Mouse (Mus musculus) cerebellum, adult 2 months (tissue): ENCODE data around the gene Usp20. TPM values are rescaled to one million over a fixed set of nuclear protein-coding genes. Genes with fewer than 3 reads are reported as not detected.
A peak's percentile ranks its signal among the peaks of the same experiment; 100 is the strongest.

Source experiments
- DNase-seq, 2 experiments: peaks; one replicate each; pipeline ENCODE4 v3.0.0; 2021
- H3K27ac ChIP-seq: fragments of 200-500 bp; 2 replicates; pipeline ENCODE4 v1.5.1; 2012; ENCODE audit warnings: low read length, control low read depth, inconsistent platforms; ENCODE audit not compliant: insufficient read depth
- H3K27me3 ChIP-seq: fragments of 200-500 bp; 2 replicates; pipeline ENCODE4 v1.6.1; 2012; ENCODE audit warnings: inconsistent platforms, mild to moderate bottlenecking, low read length, moderate library complexity; ENCODE audit not compliant: control insufficient read depth, insufficient read depth
- H3K4me1 ChIP-seq: fragments of 200-500 bp; 2 replicates; pipeline ENCODE4 v1.6.1; 2011; ENCODE audit warnings: low read length; ENCODE audit not compliant: control insufficient read depth, insufficient read depth
- H3K4me3 ChIP-seq: fragments of 200-500 bp; replicated peaks from 2 replicates; pipeline ENCODE3; 2011; ENCODE audit warnings: mild to moderate bottlenecking, low read depth, low read length, control low read depth; ENCODE audit not compliant: insufficient read depth
- CTCF ChIP-seq: fragments of 200-500 bp; IDR thresholded peaks from 2 replicates; pipeline ENCODE4 v1.5.1; 2011; ENCODE audit warnings: low read depth, mild to moderate bottlenecking, control low read depth, low read length, moderate library complexity, borderline replicate concordance; ENCODE audit not compliant: insufficient read depth
- POLR2A ChIP-seq: fragments of 200-500 bp; IDR thresholded peaks from 2 replicates; pipeline ENCODE4 v1.6.1; 2011; ENCODE audit warnings: low read length, control low read depth, borderline replicate concordance; ENCODE audit not compliant: insufficient read depth
- WGBS: fragments of 180-500 bp; shearing (Covaris S2); methylation state at CpG from one replicate; pipeline ENCODE4 v1.1.7; 2018; 5-methylcytosine and 5-hydroxymethylcytosine counted together
- polyA plus RNA-seq: library from polyadenylated mRNA; depleted of rRNA; stranded (reverse); fragments of >200 nt; gene quantifications from 2 replicates; pipeline ENCODE4 v1.2.3, GENCODE M21; 2012

The Usp20 gene
- polyA plus RNA-seq, 1 experiment = 68.6 TPM

DNA sequence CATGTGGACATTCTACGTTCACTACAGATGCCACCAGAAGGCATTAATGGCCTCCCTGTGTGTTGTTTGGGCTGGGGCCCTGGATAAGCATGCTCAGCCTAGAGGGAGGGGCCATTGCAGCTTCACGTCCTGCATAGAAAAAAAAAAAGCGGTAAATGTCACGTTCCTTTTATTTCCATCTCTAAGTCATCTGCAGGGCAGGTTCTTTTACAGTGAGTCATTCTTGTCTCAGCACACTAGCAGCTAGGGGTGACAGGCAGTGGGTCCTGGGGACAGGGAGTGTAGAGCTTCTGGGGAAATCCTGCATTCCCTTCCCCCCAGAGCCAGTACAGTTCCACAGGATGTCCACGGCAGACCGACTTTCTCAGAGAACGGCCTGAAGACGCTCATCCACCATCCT, 44.6 kb downstream of the Usp20 start:
- H3K27me3 ChIP-seq = no peaks in the 10 kb centered on the region
- H3K4me1 ChIP-seq = peaks cover 16% of the 10 kb centered on the region
- no peak overlapping the region for H3K4me3 ChIP-seq
- H3K27ac ChIP-seq = peak overlapping the region; percentile 54; the same call in 1 of the 2 replicates
- no peak for DNase-seq
- TF ChIP-seq CTCF (no peak), POLR2A (no peak)
- 52% methylated on average over 8 of the region's 8 CpGs for WGBS

DNA sequence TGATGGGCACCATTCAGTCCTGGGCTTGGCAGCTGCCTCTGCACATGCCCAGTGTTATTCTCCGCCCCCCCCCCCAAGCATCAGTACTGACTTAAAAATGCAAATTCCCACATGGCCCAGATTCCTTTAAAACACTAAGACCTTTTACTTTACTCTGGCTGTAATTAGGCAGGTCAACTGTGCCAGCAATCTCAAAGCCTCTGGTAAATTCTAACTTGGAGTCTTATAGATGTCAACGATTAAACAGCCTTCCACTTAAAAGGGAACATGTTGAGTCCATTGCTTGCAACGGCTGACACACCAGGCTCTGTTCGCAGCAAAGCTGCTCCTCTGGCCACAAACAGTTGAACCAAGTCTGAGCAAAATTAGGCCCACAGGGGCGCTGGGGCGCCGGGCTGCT, 49.9 kb downstream of the Usp20 start:
- no peaks in the 10 kb centered on the region for H3K27me3 ChIP-seq
- peaks cover 6% of the 10 kb centered on the region; the same call in 1 of the 2 replicates for H3K4me1 ChIP-seq
- WGBS = 85% methylated on average over 7 of the region's 7 CpGs
- H3K27ac ChIP-seq = no peak overlapping the region
- TF ChIP-seq POLR2A = no peak
- H3K4me3 ChIP-seq = no peak overlapping the region
- no peak for DNase-seq

DNA sequence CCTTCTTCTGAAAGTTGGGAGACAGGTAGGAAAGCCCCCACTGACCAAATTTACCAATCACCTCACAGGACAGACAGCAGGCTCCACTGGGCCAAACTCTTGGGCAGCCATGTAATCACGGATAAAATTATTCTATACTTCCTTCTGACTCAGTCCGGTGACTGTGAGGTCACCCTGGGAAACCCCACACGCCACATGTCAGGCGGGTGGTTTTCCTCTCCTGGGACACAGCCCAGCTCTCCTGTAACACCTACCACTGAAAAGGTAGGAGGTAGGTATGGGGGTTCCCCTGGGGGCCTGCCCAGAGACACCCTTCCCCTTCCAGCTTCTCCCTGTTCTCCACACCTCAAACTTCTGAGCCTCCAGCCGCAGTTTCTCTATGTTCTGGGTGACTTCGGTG, 54.7 kb downstream of the Usp20 start:
- Histone ChIP-seq H3K4me3 (no peak overlapping the region), H3K27ac (no peak overlapping the region), H3K27me3 (no peaks in the 10 kb centered on the region), H3K4me1 (peaks cover 11% of the 10 kb centered on the region)
- TF ChIP-seq POLR2A = no peak
- no peak for TF ChIP-seq CTCF
- WGBS = 78% methylated on average over 6 of the region's 6 CpGs
- no peak for DNase-seq

DNA sequence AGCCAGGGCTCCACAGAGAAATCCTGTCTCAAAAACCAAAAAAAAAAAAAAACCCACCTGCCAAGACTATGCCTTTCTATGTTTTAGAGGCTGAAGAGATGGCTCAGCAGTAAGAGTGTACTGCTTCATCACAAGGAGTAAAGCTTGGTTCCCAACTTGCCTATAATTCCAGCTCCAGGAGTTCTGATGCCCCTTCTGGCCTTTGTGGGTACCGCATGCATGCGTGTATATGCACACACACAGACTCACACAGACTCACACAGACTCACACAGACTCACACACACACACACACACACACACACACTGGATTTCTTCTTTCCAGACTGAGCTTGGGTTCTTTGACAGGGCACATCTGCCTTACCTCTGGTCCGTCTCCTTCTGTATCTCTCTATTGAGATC, 58.0 kb downstream of the Usp20 start:
- H3K4me3 ChIP-seq = no peak overlapping the region

DNA sequence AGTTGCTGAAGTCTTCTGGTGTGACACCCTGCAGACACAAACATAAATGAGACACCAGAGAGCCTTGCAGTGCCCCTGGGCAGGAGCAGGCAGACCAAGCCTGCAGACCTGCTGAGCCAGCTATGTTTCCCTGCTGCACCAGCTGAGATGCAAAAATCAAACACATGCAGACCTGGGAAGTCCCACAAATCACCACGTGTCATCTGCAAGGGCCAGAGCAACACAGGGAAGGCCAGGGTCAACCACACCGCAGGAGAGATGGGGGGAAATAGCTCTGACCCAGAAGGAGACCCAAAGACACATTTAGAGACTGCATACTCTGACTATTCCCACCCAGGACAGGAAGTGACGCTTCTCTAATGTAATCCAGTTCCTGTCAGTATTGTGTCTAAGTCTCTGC, 58.4 kb downstream of the Usp20 start:
- no peak for DNase-seq
- H3K27ac ChIP-seq = no peak overlapping the region
- H3K27me3 ChIP-seq = no peaks in the 10 kb centered on the region
- TF ChIP-seq POLR2A (no peak), CTCF (no peak)
- H3K4me1 ChIP-seq = peaks cover 9% of the 10 kb centered on the region
- WGBS = 85% methylated on average over 3 of the region's 3 CpGs
- H3K4me3 ChIP-seq = no peak overlapping the region

More for the DNA sequence above, 58.0 kb downstream of the Usp20 start:
- Histone ChIP-seq H3K27me3 (no peaks in the 10 kb centered on the region), H3K4me1 (peaks cover 9% of the 10 kb centered on the region), H3K27ac (no peak overlapping the region)
- TF ChIP-seq CTCF (peak; percentile 36; the same call in 1 of the 2 replicates), POLR2A (no peak)
- no peak for DNase-seq
- 96% methylated on average over 3 of the region's 3 CpGs for WGBS

DNA sequence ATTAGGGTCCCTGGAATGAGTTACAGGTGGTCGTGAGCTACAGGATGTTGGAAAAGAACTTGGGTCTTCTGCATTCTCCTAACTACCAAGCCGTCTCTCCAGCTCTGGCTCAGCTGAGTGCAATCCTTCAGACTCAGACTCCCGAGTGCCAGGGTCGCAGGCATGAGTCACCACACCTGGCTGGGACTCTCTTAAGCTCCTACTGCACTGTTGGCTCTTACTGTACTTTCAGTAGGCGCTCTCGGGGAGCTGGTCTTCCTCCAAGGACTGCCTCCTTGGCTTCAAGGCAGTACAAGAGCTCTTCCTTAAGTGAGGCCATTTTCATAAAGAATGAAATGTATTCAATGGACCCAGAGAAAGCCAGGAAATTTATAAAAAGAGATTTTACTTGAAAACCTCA, 59.3 kb downstream of the Usp20 start:
- no peaks in the 10 kb centered on the region for H3K27me3 ChIP-seq
- peaks cover 16% of the 10 kb centered on the region for H3K4me1 ChIP-seq
- H3K4me3 ChIP-seq = no peak overlapping the region
- 21% methylated on average over 6 of the region's 6 CpGs for WGBS
- H3K27ac ChIP-seq = no peak overlapping the region; the same call in 1 of the 2 replicates
- TF ChIP-seq CTCF = no peak
- TF ChIP-seq POLR2A = no peak
- peak; percentile 62 to 81 for DNase-seq

DNA sequence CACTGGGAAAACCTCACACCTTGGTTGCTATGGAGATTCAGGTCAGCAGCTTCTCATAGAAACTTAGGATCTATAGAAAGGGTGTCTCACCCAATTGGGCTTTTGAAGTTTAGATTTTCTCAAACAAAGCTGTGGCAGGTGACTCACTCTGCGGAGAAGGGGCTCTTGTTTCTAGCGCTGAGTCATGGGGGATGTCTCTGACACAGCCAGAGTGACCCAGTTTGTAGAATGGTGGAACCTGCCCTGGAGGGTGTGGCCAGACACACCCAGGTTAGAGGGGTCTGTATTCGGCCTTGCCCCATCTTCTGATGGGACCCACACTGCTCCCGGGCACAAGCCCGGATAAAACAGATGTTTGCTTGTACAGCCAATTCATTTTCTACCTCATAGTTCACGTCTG, 60.8 kb downstream of the Usp20 start:
- H3K4me3 ChIP-seq = no peak overlapping the region
- WGBS = 75% methylated on average over 6 of the region's 6 CpGs
- TF ChIP-seq POLR2A = no peak
- TF ChIP-seq CTCF = no peak
- H3K27me3 ChIP-seq = no peaks in the 10 kb centered on the region
- peaks cover 20% of the 10 kb centered on the region for H3K4me1 ChIP-seq
- DNase-seq = no peak
- no peak overlapping the region for H3K27ac ChIP-seq

DNA sequence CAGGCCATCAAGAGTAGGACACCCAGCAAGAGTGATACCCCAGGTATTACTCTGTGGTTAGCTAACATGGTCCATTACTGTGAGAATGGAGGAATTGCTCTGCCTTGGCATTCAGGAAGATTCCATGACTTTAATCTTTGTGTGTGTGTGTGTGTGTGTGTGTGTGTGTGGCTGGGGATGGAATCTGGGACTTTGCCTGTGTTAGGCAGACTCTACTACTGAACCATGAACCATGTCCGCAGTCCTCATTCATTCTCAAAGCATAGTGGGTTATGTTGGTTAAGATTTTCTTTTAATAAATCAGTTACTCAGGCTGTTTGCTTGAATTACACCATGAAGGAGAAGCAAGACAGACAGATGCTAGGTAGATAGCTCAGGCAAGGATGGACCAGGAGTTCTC, 61.8 kb downstream of the Usp20 start:
- H3K4me1 ChIP-seq = peaks cover 20% of the 10 kb centered on the region
- WGBS = 95% methylated on average over 1 of the region's 1 CpGs
- no peak overlapping the region for H3K27ac ChIP-seq
- H3K27me3 ChIP-seq = no peaks in the 10 kb centered on the region
- TF ChIP-seq CTCF (no peak), POLR2A (no peak)
- H3K4me3 ChIP-seq = no peak overlapping the region
- DNase-seq = no peak

DNA sequence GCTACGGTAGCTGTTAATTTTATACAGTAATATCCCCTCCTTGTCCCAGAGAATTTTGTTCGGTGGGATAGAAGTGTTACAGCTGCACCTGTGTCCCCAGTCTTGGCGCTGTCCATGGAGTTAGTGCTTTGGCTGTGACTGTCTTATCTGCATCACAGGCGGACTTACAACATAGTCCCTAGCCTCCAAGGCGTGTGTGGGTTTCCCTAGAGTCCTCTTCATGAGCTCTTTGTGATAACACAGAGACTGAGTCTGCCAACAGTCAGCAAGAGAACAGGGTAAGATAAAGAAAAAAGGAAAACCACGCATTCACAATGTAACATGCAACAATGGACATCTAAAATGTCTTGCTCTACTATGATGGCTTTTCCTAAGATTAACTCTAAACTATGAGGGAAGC, 66.0 kb downstream of the Usp20 start:
- Histone ChIP-seq H3K27ac (no peak overlapping the region), H3K27me3 (no peaks in the 10 kb centered on the region), H3K4me3 (no peak overlapping the region), H3K4me1 (peaks cover 11% of the 10 kb centered on the region)
- TF ChIP-seq CTCF (no peak), POLR2A (no peak)
- 87% methylated on average over 6 of the region's 6 CpGs for WGBS
- DNase-seq = no peak
